Mouse (Mus musculus): Measurements from ENCODE around the gene Afm. TPM values are rescaled to one million over a fixed set of nuclear protein-coding genes. Genes with fewer than 3 reads are reported as not detected.

Afm gene
- total and polyA plus RNA-seq, 2 experiments from 2014 or later: not detected

GRCm38 (mm10) chr5:90556052-90556451, 37.3 kb downstream of the Afm start:
- Histone ChIP-seq H3K27ac (ENCODE audit: low read depth, low read length) (no peak overlapping the region), H3K4me2 (ENCODE audit: low read depth) (no peak overlapping the region), H3K27me3 (ENCODE audit: insufficient read depth, low read length) (no peaks in the 10 kb centered on the region), H3K9ac (no peak overlapping the region), H3K9me3 (ENCODE audit: low read length) (no peaks in the 10 kb centered on the region), H3K4me1 (ENCODE audit: insufficient read depth) (no peaks in the 10 kb centered on the region), H3K36me3 (ENCODE audit: insufficient read depth) (no peaks in the 10 kb centered on the region), H3K4me3 (ENCODE audit: low read depth, low read length) (no peak overlapping the region)
- no peak for TF ChIP-seq CTCF (IDR thresholded peaks at IDR 0.05; ENCODE audit: low read depth)
- WGBS: 83% methylated on average over 3 of the region's 3 CpGs
- ATAC-seq (no peak), DNase-seq (no peak)

DNA sequence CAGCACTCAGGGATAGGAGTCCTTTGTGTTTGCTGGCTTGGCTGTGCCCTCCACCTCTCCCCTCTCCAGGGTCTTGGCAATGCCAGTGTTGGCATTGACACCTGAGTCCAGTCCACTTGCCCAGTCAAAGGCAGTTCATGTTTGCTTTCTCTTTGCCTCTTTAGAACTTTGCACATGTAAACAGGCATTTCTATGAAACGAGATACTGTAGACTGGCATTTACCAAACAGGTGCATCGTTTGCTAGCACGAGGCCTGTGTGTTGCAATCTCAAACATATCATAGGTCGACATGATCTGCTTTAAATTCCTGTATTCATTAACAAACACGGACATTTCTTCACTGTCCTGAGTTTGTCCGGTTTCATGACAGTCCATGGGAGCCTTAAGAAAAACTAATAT, 42.0 kb downstream of the Afm start, which contains the start of gene 5830473C10Rik:
Gene 5830473C10Rik (plus strand): TSS at position 365 of the 400 bp plus-strand sequence.
- no peaks in the 10 kb centered on the region for H3K36me3 ChIP-seq (ENCODE audit: insufficient read depth)
- H3K4me3 ChIP-seq (ENCODE audit: low read depth, low read length): no peak within 1 kb of the TSS
- TF ChIP-seq CTCF (IDR thresholded peaks at IDR 0.05; ENCODE audit: low read depth): no peak
- H3K9ac ChIP-seq: no peak within 1 kb of the TSS
- ATAC-seq: no peak
- WGBS: 89% methylated on average over 6 of the region's 6 CpGs
- no peak within 1 kb of the TSS for H3K4me2 ChIP-seq (ENCODE audit: low read depth)
- H3K27ac ChIP-seq (ENCODE audit: low read depth, low read length): no peak within 1 kb of the TSS
- H3K4me1 ChIP-seq (ENCODE audit: insufficient read depth): no peaks in the 10 kb centered on the region
- DNase-seq: no peak
- H3K27me3 ChIP-seq (ENCODE audit: insufficient read depth, low read length): no peaks in the 10 kb centered on the region
- H3K9me3 ChIP-seq (ENCODE audit: low read length): no peaks in the 10 kb centered on the region

- Histone ChIP-seq H3K4me2 (ENCODE audit: low read depth) (no peak overlapping the region), H3K9me3 (ENCODE audit: low read length) (no peaks in the 10 kb centered on the region), H3K4me1 (ENCODE audit: insufficient read depth) (no peaks in the 10 kb centered on the region), H3K27ac (ENCODE audit: low read depth, low read length) (no peak overlapping the region), H3K4me3 (ENCODE audit: low read depth, low read length) (no peak overlapping the region), H3K9ac (no peak overlapping the region), H3K27me3 (ENCODE audit: insufficient read depth, low read length) (no peaks in the 10 kb centered on the region), H3K36me3 (ENCODE audit: insufficient read depth) (no peaks in the 10 kb centered on the region)
- no peak for ATAC-seq
- TF ChIP-seq CTCF (IDR thresholded peaks at IDR 0.05; ENCODE audit: low read depth): no peak
- 88% methylated on average over 11 of the region's 11 CpGs for WGBS
- no peak for DNase-seq
Observed at GRCm38 (mm10) chr5:90561721-90562275, 43.1 kb downstream of the Afm start.

- Histone ChIP-seq H3K4me3 (ENCODE audit: low read depth, low read length) (no peak overlapping the region), H3K9ac (no peak overlapping the region), H3K36me3 (ENCODE audit: insufficient read depth) (no peaks in the 10 kb centered on the region), H3K4me2 (ENCODE audit: low read depth) (no peak overlapping the region), H3K27ac (ENCODE audit: low read depth, low read length) (no peak overlapping the region), H3K27me3 (ENCODE audit: insufficient read depth, low read length) (no peaks in the 10 kb centered on the region), H3K9me3 (ENCODE audit: low read length) (no peaks in the 10 kb centered on the region), H3K4me1 (ENCODE audit: insufficient read depth) (no peaks in the 10 kb centered on the region)
- no peak for TF ChIP-seq CTCF (IDR thresholded peaks at IDR 0.05; ENCODE audit: low read depth)
- no peak for DNase-seq
- 81% methylated on average over 4 of the region's 4 CpGs for WGBS
- no peak for ATAC-seq
Observed at GRCm38 (mm10) chr5:90562880-90563279, 44.1 kb downstream of the Afm start.

DNA sequence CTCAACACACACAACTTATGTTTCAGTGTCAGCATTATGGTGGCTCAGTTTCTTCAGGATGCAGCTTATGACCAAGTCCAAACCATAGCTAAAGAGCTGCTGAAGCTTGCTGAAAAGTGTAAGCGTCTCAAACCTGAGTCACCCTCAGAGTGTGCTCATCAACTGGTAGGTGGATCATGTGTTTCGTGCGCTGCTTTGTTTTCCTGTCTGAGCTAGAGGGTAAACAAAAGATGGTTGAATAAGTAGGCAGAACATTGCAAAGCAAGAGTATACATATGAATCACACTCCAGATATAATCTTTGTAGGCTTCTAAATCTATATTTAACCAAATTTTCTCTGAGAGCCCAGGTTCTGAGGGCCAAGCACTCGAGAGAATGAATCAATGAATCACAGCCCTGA, 45.4 kb downstream of the Afm start:
- no peak for TF ChIP-seq CTCF (IDR thresholded peaks at IDR 0.05; ENCODE audit: low read depth)
- H3K27me3 ChIP-seq (ENCODE audit: insufficient read depth, low read length): no peaks in the 10 kb centered on the region
- H3K36me3 ChIP-seq (ENCODE audit: insufficient read depth): no peaks in the 10 kb centered on the region
- no peaks in the 10 kb centered on the region for H3K4me1 ChIP-seq (ENCODE audit: insufficient read depth)
- DNase-seq: no peak
- no peak overlapping the region for H3K27ac ChIP-seq (ENCODE audit: low read depth, low read length)
- no peak overlapping the region for H3K9ac ChIP-seq
- ATAC-seq: no peak
- no peak overlapping the region for H3K4me3 ChIP-seq (ENCODE audit: low read depth, low read length)
- 85% methylated on average over 4 of the region's 4 CpGs for WGBS
- H3K9me3 ChIP-seq (ENCODE audit: low read length): no peaks in the 10 kb centered on the region
- H3K4me2 ChIP-seq (ENCODE audit: low read depth): no peak overlapping the region

DNA sequence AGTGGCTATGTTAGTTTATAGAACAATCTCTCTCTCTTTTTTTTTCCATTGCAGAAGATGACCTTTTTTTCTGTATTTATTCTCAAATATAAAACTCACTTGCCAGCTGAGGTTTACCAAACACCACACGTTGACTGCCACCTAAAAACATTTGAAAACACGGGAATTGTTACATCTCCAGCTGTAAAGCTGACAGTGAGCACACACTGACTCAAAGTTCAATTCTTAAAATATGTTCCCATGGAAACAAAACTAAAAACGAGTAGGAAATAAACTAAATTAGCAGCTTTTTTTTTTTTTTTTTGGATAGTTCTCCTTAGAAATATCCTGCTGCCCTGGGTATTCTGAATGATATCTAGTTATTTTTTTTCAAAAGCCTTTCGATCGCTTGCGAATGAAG, 46.5 kb downstream of the Afm start:
- no peak overlapping the region for H3K4me2 ChIP-seq (ENCODE audit: low read depth)
- WGBS: 64% methylated on average over 6 of the region's 6 CpGs
- peak; percentile 30 for DNase-seq

GRCm38 (mm10) chr5:90567788-90568187, 49.1 kb downstream of the Afm start:
- H3K9ac ChIP-seq: no peak overlapping the region
- H3K4me3 ChIP-seq (ENCODE audit: low read depth, low read length): no peak overlapping the region
- no peaks in the 10 kb centered on the region for H3K27me3 ChIP-seq (ENCODE audit: insufficient read depth, low read length)
- TF ChIP-seq CTCF (IDR thresholded peaks at IDR 0.05; ENCODE audit: low read depth): no peak
- H3K4me2 ChIP-seq (ENCODE audit: low read depth): no peak overlapping the region
- WGBS: 82% methylated on average over 5 of the region's 5 CpGs
- H3K9me3 ChIP-seq (ENCODE audit: low read length): no peaks in the 10 kb centered on the region
- no peak for DNase-seq
- no peak for ATAC-seq
- no peaks in the 10 kb centered on the region for H3K36me3 ChIP-seq (ENCODE audit: insufficient read depth)
- no peaks in the 10 kb centered on the region for H3K4me1 ChIP-seq (ENCODE audit: insufficient read depth)
- H3K27ac ChIP-seq (ENCODE audit: low read depth, low read length): no peak overlapping the region

More for the DNA sequence above, 46.5 kb downstream of the Afm start:
- no peak overlapping the region; the same call in 1 of the 2 replicates for H3K27ac ChIP-seq (ENCODE audit: low read depth, low read length)
- TF ChIP-seq CTCF (IDR thresholded peaks at IDR 0.05; ENCODE audit: low read depth): no peak
- ATAC-seq: peak; percentile 67
- no peaks in the 10 kb centered on the region for H3K4me1 ChIP-seq (ENCODE audit: insufficient read depth)
- no peak overlapping the region for H3K4me3 ChIP-seq (ENCODE audit: low read depth, low read length)
- H3K36me3 ChIP-seq (ENCODE audit: insufficient read depth): no peaks in the 10 kb centered on the region
- no peak overlapping the region for H3K9ac ChIP-seq
- H3K9me3 ChIP-seq (ENCODE audit: low read length): no peaks in the 10 kb centered on the region
- no peaks in the 10 kb centered on the region for H3K27me3 ChIP-seq (ENCODE audit: insufficient read depth, low read length)

Measured in forebrain, postnatal 0 days (tissue).